Mouse (Mus musculus) stomach, postnatal 0 days (tissue): ENCODE data around the gene Mrtfa.

ENCODE experiments used
- CTCF ChIP-seq: IDR thresholded peaks from 2 replicates; pipeline ENCODE4 v1.5.1; 2016; ENCODE audit warnings: antibody characterized with exemption, low read depth, mild to moderate bottlenecking, moderate library complexity
- EP300 ChIP-seq: optimal IDR thresholded peaks from 2 replicates; pipeline ENCODE3; 2016; ENCODE audit warnings: antibody characterized with exemption

DNA sequence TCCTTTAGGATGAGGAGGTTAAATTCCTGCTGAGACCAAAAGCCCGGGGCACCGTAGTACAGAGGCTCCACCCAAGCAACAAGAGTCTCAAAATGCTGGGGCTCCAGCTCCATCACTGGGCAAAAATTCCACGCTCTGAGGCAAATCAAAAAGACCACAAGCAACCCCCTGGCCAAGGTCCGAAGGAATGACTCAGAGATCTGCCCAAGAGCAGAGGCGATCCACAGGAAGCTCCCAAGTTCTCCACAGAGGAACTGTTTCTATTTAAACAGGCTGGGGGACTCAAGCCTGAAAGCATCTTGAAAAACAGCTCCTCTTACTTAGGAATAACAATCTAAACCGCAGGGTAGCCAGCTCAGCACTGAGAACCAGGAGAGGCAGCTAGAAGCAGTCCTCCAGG, 53.3 kb downstream of the Mrtfa start:
- TF ChIP-seq CTCF, result no peak
- TF ChIP-seq EP300, result no peak
